Mouse (Mus musculus) neural tube, embryonic 15.5 days (tissue): ENCODE results near the gene Btd. TPM values are rescaled to one million over a fixed set of nuclear protein-coding genes. Genes with fewer than 3 reads are reported as not detected.

Experiments
- ATAC-seq: fragments of 200-750 bp; cut with Nextera tagmentation; 2 replicates; pipeline ENCODE4 v1.8.0; 2017; ENCODE audit warnings: mild to moderate bottlenecking, moderate TSS enrichment, moderate library complexity; ENCODE audit not compliant: low FRiP score
- H3K27ac ChIP-seq: fragments of 300-500 bp; sonication (generic); replicated peaks from 2 replicates; pipeline ENCODE4 v1.5.1; 2015; ENCODE audit warnings: mild to moderate bottlenecking, inconsistent platforms
- H3K27me3 ChIP-seq: fragments of 300-500 bp; sonication (generic); replicated peaks from 2 replicates; pipeline ENCODE4 v1.6.1; 2015; ENCODE audit warnings: inconsistent platforms
- H3K36me3 ChIP-seq: fragments of 300-500 bp; sonication (generic); 2 replicates; pipeline ENCODE4 v1.6.1; 2015; ENCODE audit warnings: inconsistent platforms
- H3K4me1 ChIP-seq: fragments of 300-500 bp; sonication (generic); 2 replicates; pipeline ENCODE4 v1.6.1; 2015; ENCODE audit warnings: inconsistent platforms
- H3K4me2 ChIP-seq: fragments of 300-500 bp; sonication (generic); 2 replicates; pipeline ENCODE4 v1.6.1; 2015; ENCODE audit warnings: inconsistent platforms, mild to moderate bottlenecking, moderate library complexity
- H3K4me3 ChIP-seq: fragments of 300-500 bp; sonication (generic); replicated peaks from 2 replicates; pipeline ENCODE4 v1.5.1; 2015; ENCODE audit warnings: mild to moderate bottlenecking, inconsistent platforms
- H3K9ac ChIP-seq: fragments of 300-500 bp; sonication (generic); replicated peaks from 2 replicates; pipeline ENCODE4 v1.6.1; 2015; ENCODE audit warnings: mild to moderate bottlenecking, inconsistent platforms
- H3K9me3 ChIP-seq: fragments of 300-500 bp; sonication (generic); replicated peaks from 2 replicates; pipeline ENCODE4 v1.6.1; 2016; ENCODE audit warnings: inconsistent platforms
- WGBS: fragments of 180-500 bp; shearing (Covaris S2); methylation state at CpG from one replicate; pipeline ENCODE4 v1.1.7; 2015; ENCODE audit warnings: mixed read lengths; 5-methylcytosine and 5-hydroxymethylcytosine counted together
- polyA plus RNA-seq: library from polyadenylated mRNA; unstranded; fragments of >200 nt; fragmentation: Nextera tagmentation; extraction: Ambion mirVana; gene quantifications from 2 replicates; pipeline ENCODE4 v1.2.1, GENCODE M21; 2015

Gene Btd
- polyA plus RNA-seq, 1 experiment from 2014 or later = 15.6 TPM

- H3K9me3 ChIP-seq = no peaks in the 10 kb centered on the region
- ATAC-seq = no peak
- H3K4me3 ChIP-seq = no peak overlapping the region
- H3K27me3 ChIP-seq = no peaks in the 10 kb centered on the region
- no peak overlapping the region for H3K4me2 ChIP-seq
- WGBS = 86% methylated on average over 9 of the region's 9 CpGs
- H3K27ac ChIP-seq = no peak overlapping the region
- H3K4me1 ChIP-seq = no peaks in the 10 kb centered on the region
- H3K36me3 ChIP-seq = no peaks in the 10 kb centered on the region
- no peak overlapping the region for H3K9ac ChIP-seq
These were observed 23.6 kb upstream of the Btd start for GRCm38 (mm10) chr14:31617204-31617603.

DNA sequence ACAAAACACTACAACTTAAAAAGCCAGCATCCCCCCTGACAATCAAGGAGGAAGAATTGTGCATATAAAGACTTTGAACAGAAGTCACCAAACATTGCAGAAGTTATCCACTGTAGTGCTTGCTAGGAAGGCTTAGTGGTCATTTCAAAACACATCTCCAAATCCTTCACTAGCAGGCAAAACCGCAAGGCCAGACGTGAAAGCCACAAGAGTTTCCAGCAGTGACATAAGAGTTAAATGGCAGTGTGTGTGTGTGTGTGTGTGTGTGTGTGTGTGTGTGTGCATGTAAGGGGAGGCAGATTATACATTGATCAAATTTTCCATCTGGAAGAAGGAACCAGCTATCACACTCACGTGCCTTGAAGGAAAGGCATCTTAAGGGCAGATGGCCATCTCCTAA is 22.8 kb upstream of the Btd start:
- no peak for ATAC-seq
- no peak overlapping the region for H3K27ac ChIP-seq
- H3K36me3 ChIP-seq = no peaks in the 10 kb centered on the region
- no peak overlapping the region for H3K4me3 ChIP-seq
- no peaks in the 10 kb centered on the region for H3K27me3 ChIP-seq
- 91% methylated on average over 3 of the region's 3 CpGs for WGBS
- no peak overlapping the region for H3K9ac ChIP-seq
- no peaks in the 10 kb centered on the region for H3K4me1 ChIP-seq
- no peak overlapping the region for H3K4me2 ChIP-seq
- H3K9me3 ChIP-seq = no peaks in the 10 kb centered on the region

DNA sequence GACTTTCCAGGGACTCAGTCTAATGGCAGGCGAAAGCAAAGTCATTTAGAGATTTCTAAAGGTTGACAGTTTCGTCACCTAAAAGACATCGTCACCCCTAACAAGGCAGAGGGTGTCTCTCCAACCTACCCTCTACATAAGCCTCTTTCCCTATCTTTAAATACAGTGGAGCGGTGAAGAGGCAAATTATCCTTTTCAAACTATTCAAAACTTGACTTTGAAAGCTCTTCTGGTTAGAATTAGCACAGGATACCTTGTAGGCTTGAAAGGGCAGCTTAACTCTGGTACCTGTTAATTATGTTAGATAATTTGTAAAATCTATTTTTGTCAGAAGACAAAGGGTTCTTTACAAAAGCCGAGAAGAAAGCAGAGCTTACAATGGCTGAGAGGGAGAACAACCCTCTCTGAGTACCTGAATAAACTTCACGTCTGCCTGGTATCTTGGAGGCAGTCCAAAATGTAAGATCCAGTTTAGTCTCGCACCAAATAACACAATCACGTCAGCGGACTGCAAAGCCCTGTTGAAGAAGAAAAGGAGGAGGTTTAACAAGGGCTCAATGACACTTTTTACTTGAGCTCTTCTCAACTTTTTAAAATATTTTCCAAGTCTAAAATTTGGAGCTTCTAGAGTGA is 20.1 kb upstream of the Btd start:
- Histone ChIP-seq H3K9me3 (no peaks in the 10 kb centered on the region), H3K4me2 (no peak overlapping the region), H3K4me3 (no peak overlapping the region), H3K4me1 (no peaks in the 10 kb centered on the region), H3K36me3 (no peaks in the 10 kb centered on the region), H3K27me3 (no peaks in the 10 kb centered on the region), H3K27ac (no peak overlapping the region), H3K9ac (no peak overlapping the region)
- no peak for ATAC-seq
- WGBS = 74% methylated on average over 9 of the region's 9 CpGs

DNA sequence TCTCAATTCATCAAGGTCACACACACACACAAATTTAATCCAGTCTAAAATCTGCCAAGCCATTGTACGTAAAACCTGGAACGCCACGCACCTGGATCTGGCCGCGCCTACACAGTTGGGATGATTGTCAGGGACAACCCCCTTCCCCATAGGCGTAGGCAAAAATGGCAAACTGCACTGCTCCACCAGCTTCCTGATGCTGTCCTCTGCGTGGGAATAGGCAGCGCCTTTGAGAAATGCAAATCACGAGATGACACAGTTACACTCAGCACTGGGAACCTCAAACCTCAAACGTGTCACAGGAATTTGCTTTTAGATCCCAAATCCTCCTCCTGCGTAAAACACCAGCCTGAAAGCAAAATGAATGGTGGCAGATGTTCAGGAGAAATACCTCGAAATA is 18.1 kb upstream of the Btd start:
- ATAC-seq = no peak
- Histone ChIP-seq H3K4me3 (no peak overlapping the region), H3K36me3 (no peaks in the 10 kb centered on the region), H3K4me2 (no peak overlapping the region), H3K27ac (no peak overlapping the region), H3K27me3 (no peaks in the 10 kb centered on the region), H3K9ac (no peak overlapping the region), H3K4me1 (no peaks in the 10 kb centered on the region), H3K9me3 (no peaks in the 10 kb centered on the region)
- WGBS = 89% methylated on average over 12 of the region's 12 CpGs

- Histone ChIP-seq H3K9ac (no peak overlapping the region), H3K27ac (no peak overlapping the region), H3K4me1 (no peaks in the 10 kb centered on the region), H3K36me3 (no peaks in the 10 kb centered on the region), H3K9me3 (no peaks in the 10 kb centered on the region), H3K27me3 (no peaks in the 10 kb centered on the region), H3K4me2 (no peak overlapping the region), H3K4me3 (no peak overlapping the region)
- no peak for ATAC-seq
- WGBS = 37% methylated on average over 7 of the region's 7 CpGs
These were observed 10.2 kb upstream of the Btd start for GRCm38 (mm10) chr14:31630677-31631076.

DNA sequence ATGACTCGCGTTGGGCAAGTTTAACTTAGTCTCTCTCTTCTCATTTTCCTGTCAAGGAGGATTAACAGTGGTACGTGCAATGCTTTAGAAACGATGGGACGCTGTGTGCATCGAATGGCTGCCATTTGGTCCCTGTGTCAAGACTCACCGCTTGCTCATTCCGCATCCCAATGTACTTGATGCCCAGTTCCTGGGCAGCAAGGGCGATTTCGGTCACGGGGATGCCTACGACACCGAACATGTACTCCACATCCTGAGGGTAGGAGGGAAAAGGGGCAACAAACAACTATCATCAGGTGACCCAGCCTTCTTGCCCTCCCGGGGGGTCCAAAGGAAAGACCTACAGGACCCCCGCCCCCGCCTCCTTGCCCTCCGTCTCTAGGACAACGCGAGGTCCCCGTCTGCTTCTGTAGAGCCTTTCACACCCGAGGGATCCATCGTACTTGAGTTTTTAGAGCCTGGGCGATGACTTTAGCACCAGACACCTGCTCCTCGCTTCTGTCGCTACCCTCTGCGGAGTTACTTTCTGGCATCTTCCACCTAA is 410 bp upstream of the Btd start, which contains the start of gene Gm49387:
Gene Gm49387 (minus strand): TSS at position 533 of the 544 bp plus-strand sequence.
- Histone ChIP-seq H3K36me3 (no peaks in the 10 kb centered on the region), H3K27ac (peak within 1 kb of the TSS; percentile 92), H3K27me3 (no peaks in the 10 kb centered on the region), H3K4me1 (peaks cover 17% of the 10 kb centered on the region), H3K4me2 (peak within 1 kb of the TSS; percentile 96), H3K9ac (peak within 1 kb of the TSS; percentile 67), H3K4me3 (peak within 1 kb of the TSS; percentile 82), H3K9me3 (no peaks in the 10 kb centered on the region)
- peak; percentile 37; the same call in 1 of the 2 replicates for ATAC-seq
- 3% methylated on average over 26 of the region's 26 CpGs for WGBS

GRCm38 (mm10) chr14:31641506-31642155 is 803 bp downstream of the Btd start:
- Histone ChIP-seq H3K4me2 (peak overlapping the region; percentile 96), H3K9me3 (no peaks in the 10 kb centered on the region), H3K9ac (peak overlapping the region; percentile 67), H3K36me3 (no peaks in the 10 kb centered on the region), H3K4me3 (peak overlapping the region; percentile 82), H3K27me3 (no peaks in the 10 kb centered on the region), H3K27ac (peak overlapping the region; percentile 92), H3K4me1 (peaks cover 17% of the 10 kb centered on the region)
- ATAC-seq = no peak
- 72% methylated on average over 9 of the region's 9 CpGs for WGBS

DNA sequence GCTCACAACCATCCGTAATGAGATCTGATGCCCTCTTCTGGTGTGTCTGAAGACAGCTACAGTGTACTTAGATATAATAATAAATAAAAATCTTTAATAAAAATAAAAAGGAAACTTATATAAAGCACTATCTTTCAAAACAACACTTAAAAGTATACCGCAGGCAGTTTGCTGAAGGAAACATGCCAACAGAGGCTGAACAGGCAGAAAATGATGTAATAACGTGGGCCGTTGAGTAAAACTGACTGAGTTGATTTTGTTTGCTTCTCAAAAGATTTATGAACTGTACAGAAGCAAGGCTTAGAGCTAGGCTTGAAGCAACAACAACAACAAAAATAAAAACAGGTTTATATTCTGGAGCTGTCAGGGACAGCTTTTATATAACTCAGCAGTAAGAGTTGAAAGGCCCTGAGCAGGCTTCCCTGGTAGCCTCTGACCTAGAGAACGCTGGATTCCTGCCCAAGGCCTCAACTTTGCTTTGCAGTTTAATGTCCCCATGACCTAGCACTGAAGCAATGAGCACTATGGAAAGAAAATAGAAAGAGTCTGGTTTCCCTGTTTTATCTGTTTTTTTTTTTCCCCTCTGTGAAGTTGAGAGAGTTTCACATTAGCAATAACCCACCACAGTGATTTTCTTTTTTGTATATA is 3.5 kb downstream of the Btd start:
- H3K27me3 ChIP-seq = no peaks in the 10 kb centered on the region
- H3K4me2 ChIP-seq = no peak overlapping the region
- peaks cover 17% of the 10 kb centered on the region for H3K4me1 ChIP-seq
- no peak overlapping the region for H3K27ac ChIP-seq
- ATAC-seq = no peak
- 93% methylated on average over 5 of the region's 5 CpGs for WGBS
- H3K9me3 ChIP-seq = no peaks in the 10 kb centered on the region
- H3K36me3 ChIP-seq = no peaks in the 10 kb centered on the region
- no peak overlapping the region for H3K9ac ChIP-seq
- H3K4me3 ChIP-seq = no peak overlapping the region

DNA sequence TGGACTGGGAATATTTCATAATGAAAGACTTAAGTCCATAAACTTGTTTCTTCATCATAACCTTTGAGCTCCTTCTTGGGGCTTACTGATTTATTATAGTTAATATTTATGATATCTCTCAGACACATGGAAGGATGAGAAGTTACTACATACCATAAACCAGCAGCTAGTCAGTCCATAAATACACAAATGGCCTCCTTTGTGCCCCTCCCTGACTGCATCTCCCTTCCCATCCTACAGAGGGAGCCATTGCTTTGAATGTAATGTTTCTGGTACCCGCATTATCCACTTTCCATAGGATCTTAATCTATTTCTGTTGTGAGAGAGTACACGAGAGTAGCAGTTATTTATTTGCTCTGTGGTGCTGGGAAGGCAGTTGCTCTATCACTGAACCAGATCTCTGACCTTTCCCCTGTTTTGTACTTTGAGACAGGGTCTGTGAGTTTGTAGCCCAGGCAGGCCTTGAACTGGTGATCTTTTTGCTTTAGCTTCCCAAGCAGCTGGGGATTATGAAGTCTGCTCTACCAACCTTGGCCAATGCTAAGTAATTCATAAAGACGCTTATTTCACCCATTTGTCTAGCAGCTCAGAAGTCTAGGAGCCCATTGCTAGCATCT is 4.2 kb downstream of the Btd start:
- H3K27ac ChIP-seq = no peak overlapping the region
- no peak overlapping the region for H3K9ac ChIP-seq
- H3K4me1 ChIP-seq = peaks cover 13% of the 10 kb centered on the region
- H3K36me3 ChIP-seq = no peaks in the 10 kb centered on the region
- H3K9me3 ChIP-seq = no peaks in the 10 kb centered on the region
- no peaks in the 10 kb centered on the region for H3K27me3 ChIP-seq
- ATAC-seq = no peak
- 81% methylated on average over 3 of the region's 3 CpGs for WGBS
- H3K4me2 ChIP-seq = no peak overlapping the region
- H3K4me3 ChIP-seq = no peak overlapping the region

DNA sequence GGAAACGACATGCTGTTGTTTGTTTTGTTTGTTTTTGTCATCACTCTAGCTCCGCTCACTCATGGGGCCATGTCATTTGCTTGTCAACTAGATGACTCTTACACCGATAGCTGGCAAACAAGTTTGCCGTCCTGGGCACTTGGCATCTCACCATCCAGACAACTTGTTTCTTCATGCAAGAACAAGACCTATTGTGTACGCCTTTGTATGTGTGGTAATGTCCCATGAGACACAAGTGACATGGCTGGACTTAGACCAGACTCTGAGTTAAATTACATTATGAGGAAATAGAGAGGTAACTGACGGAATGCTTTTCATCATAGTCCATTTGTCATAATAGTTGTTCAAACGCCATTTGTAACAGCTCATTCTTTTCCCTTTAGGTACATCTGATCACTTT is 5.1 kb downstream of the Btd start:
- no peak overlapping the region for H3K9ac ChIP-seq
- no peak overlapping the region for H3K27ac ChIP-seq
- peaks cover 8% of the 10 kb centered on the region for H3K4me1 ChIP-seq
- H3K4me2 ChIP-seq = no peak overlapping the region
- H3K36me3 ChIP-seq = no peaks in the 10 kb centered on the region
- no peak overlapping the region for H3K4me3 ChIP-seq
- WGBS = 94% methylated on average over 7 of the region's 7 CpGs
- H3K9me3 ChIP-seq = no peaks in the 10 kb centered on the region
- ATAC-seq = no peak
- H3K27me3 ChIP-seq = no peaks in the 10 kb centered on the region

GRCm38 (mm10) chr14:31647991-31648390 is 7.2 kb downstream of the Btd start:
- Histone ChIP-seq H3K36me3 (no peaks in the 10 kb centered on the region), H3K4me1 (no peaks in the 10 kb centered on the region), H3K4me2 (no peak overlapping the region), H3K4me3 (no peak overlapping the region), H3K9me3 (no peaks in the 10 kb centered on the region), H3K9ac (no peak overlapping the region), H3K27me3 (no peaks in the 10 kb centered on the region), H3K27ac (no peak overlapping the region)
- 89% methylated on average over 10 of the region's 10 CpGs for WGBS
- ATAC-seq = no peak
